Mouse (Mus musculus): ENCODE data around the gene Taf13. TPM values are rescaled to one million over a fixed set of nuclear protein-coding genes. Genes with fewer than 3 reads are reported as not detected.

Gene Taf13
- polyA plus RNA-seq, 2 experiments: 5.1 to 9.2 TPM

DNA sequence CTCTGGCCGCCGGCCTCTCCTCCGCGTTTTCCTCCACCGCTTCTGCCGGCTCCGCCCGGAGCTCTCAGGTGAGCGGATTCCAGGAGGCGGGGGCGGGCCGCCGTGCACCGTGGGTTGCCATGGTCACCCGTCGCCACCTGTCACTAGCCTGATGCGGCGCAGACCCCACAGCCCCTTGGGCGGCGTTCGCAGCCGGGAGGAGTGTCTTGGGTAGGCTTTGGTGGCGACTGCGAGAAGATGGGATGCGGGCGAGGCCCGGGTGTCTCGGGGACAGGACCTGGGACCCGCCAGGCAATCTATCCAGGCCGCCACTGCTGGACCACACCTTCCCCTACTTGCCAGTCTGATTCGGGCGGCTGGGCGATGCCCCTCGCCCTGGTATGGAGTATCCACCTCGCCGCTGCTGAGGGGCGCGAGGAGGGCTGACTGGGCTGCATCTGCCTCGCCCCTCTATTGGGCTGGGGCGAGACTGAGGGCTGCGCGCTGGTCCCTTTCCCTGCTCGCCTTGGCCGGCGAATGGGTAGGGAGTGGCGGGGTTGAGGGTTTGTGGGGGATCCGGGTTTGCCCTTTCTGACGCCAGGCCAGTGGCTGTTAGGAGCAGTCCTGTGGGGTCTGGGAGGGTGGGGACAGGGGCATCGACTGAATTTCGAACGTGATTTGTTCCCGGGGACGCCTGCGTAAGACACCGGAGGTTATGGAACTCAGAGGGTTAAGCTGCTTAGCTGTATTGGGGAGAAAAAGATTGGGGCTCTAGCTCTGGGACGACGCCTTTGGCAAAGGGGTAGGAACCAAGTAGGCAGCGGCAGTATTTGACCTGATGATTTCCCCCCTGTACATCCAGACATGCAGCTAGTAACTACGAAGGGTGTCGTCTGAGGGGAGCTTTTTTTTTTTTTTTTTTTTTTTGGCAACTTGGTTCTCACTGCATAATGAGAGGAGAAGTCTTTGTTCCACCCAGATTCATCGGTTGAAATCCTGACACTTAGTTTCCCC, 20.3 kb downstream of the Taf13 start:
- DNase-seq (ENCODE audit: low read depth in 3 of 3, low spot score in 3 of 3): no peak
- under 1% methylated on average over 57 of the region's 61 CpGs for WGBS (ENCODE audit: insufficient replicate concordance)

DNA sequence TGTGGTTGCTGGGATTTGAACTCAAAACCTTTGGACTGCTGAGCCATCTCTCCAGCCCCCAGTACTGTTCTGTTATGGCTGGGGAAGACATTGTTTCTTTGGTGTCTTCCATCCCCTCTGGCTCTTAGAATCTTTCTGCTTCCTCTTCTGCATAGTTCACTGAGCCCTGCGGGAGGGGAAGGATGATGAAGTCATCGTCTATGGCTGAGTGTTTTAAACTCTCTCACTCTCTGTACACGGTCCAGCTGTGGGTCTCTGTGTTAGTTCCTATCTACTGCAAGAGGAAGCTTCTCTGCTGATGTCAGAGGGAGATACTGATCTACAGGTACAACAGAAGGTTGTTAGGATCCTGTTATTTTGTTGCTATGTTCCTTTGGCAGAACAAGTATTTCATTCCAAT, 37.4 kb downstream of the Taf13 start:
- no peak overlapping the region for H3K4me2 ChIP-seq (ENCODE audit: low read depth)
- ATAC-seq (ENCODE audit: insufficient read depth): no peak
- no peaks in the 10 kb centered on the region for H3K9me3 ChIP-seq (ENCODE audit: control insufficient read depth, low read length)
- no peak for DNase-seq (ENCODE audit: low read depth in 3 of 3, low spot score in 3 of 3)
- no peaks in the 10 kb centered on the region for H3K36me3 ChIP-seq (replicated peaks; ENCODE audit: control insufficient read depth, insufficient read depth, low read depth)
- no peak overlapping the region for H3K27ac ChIP-seq
- H3K4me1 ChIP-seq (replicated peaks; ENCODE audit: control insufficient read depth in 2 of 2, insufficient read depth in 2 of 2, low read length in 1 of 2): no peaks in the 10 kb centered on the region
- no peaks in the 10 kb centered on the region for H3K27me3 ChIP-seq (ENCODE audit: control insufficient read depth, insufficient read depth, low read length)
- no peak overlapping the region for H3K9ac ChIP-seq (replicated peaks)
- 18% methylated on average over 3 of the region's 3 CpGs for whole genome bisulfite sequencing (ENCODE audit: insufficient replicate concordance)
- no peak overlapping the region for H3K4me3 ChIP-seq (ENCODE audit: insufficient read depth in 1 of 2, low read depth in 2 of 2, low read length in 2 of 2)
- TF ChIP-seq EP300 (IDR thresholded peaks at IDR 0.05; ENCODE audit: low read depth) (no peak), CTCF (IDR thresholded peaks at IDR 0.05; ENCODE audit: low read depth) (no peak)

More for the DNA sequence above, 20.3 kb downstream of the Taf13 start:
- no peaks in the 10 kb centered on the region for H3K36me3 ChIP-seq (replicated peaks; ENCODE audit: control insufficient read depth, insufficient read depth, low read depth)
- peak overlapping the region; percentile 98 for H3K4me2 ChIP-seq (ENCODE audit: low read depth)
- ATAC-seq (ENCODE audit: insufficient read depth): no peak; the same call in 1 of the 2 replicates
- H3K4me3 ChIP-seq (ENCODE audit: insufficient read depth in 1 of 2, low read depth in 2 of 2, low read length in 2 of 2): peak overlapping the region; percentile 74 to 77
- H3K4me1 ChIP-seq (replicated peaks; ENCODE audit: control insufficient read depth in 2 of 2, insufficient read depth in 2 of 2, low read length in 1 of 2): peaks cover 6 to 7% of the 10 kb centered on the region in 2 experiments
- H3K9ac ChIP-seq (replicated peaks): peak overlapping the region; percentile 58
- H3K27ac ChIP-seq: peak overlapping the region; percentile 34; the same call in 1 of the 2 replicates
- TF ChIP-seq EP300 (IDR thresholded peaks at IDR 0.05; ENCODE audit: low read depth): no peak
- no peak for TF ChIP-seq CTCF (IDR thresholded peaks at IDR 0.05; ENCODE audit: low read depth)
- H3K27me3 ChIP-seq (ENCODE audit: control insufficient read depth, insufficient read depth, low read length): no peaks in the 10 kb centered on the region
- no peaks in the 10 kb centered on the region for H3K9me3 ChIP-seq (ENCODE audit: control insufficient read depth, low read length)

Small RNAs within 50 kb of the gene (microRNA-seq; reads per million reads assigned to microRNA genes)
- not detected for gene Gm22860

Other genes with a start within 250 kb of the Taf13 start
- 0.17 and 0.20 TPM in 2 replicates for gene Mybphl, start 206.8 kb upstream of the Taf13 start, polyA plus RNA-seq (2012; rRNA removed)
- gene Mybphl, start 206.8 kb upstream of the Taf13 start, polyA plus RNA-seq (2014; fragmentation: Nextera tagmentation; extraction: Ambion mirVana): 0.10 and 0.39 TPM in 2 replicates
- gene Psrc1, start 187.9 kb upstream of the Taf13 start, polyA plus RNA-seq (2012; rRNA removed): 18.3 and 20.3 TPM in 2 replicates
- 12.3 and 15.7 TPM in 2 replicates for gene Psrc1, start 187.9 kb upstream of the Taf13 start, polyA plus RNA-seq (2014; fragmentation: Nextera tagmentation; extraction: Ambion mirVana)
- 0.38 and 0.64 TPM in 2 replicates for gene Celsr2, start 156.1 kb upstream of the Taf13 start, polyA plus RNA-seq (2012; rRNA removed)
- 0.22 and 0.27 TPM in 2 replicates for gene Celsr2, start 156.1 kb upstream of the Taf13 start, polyA plus RNA-seq (2014; fragmentation: Nextera tagmentation; extraction: Ambion mirVana)
- 23.8 and 39.9 TPM in 2 replicates for gene Sars, start 126.5 kb upstream of the Taf13 start, polyA plus RNA-seq (2012; rRNA removed)
- gene Sars, start 126.5 kb upstream of the Taf13 start, polyA plus RNA-seq (2014; fragmentation: Nextera tagmentation; extraction: Ambion mirVana): 76.1 and 81.4 TPM in 2 replicates
- not detected in 2 replicates for gene 1700013F07Rik, start 37.5 kb upstream of the Taf13 start, polyA plus RNA-seq (2012; rRNA removed)
- not detected in 2 replicates for gene 1700013F07Rik, start 37.5 kb upstream of the Taf13 start, polyA plus RNA-seq (2014; fragmentation: Nextera tagmentation; extraction: Ambion mirVana)
- gene 5330417C22Rik, start 35.2 kb upstream of the Taf13 start, polyA plus RNA-seq (2012; rRNA removed): 0.05 and 0.11 TPM in 2 replicates
- gene 5330417C22Rik, start 35.2 kb upstream of the Taf13 start, polyA plus RNA-seq (2014; fragmentation: Nextera tagmentation; extraction: Ambion mirVana): 0.17 TPM in 1 of 2 replicates, not detected in the other
- gene Tmem167b, start 9.2 kb upstream of the Taf13 start, polyA plus RNA-seq (2012; rRNA removed): 2.8 and 3.8 TPM in 2 replicates
- 12.7 and 13.1 TPM in 2 replicates for gene Tmem167b, start 9.2 kb upstream of the Taf13 start, polyA plus RNA-seq (2014; fragmentation: Nextera tagmentation; extraction: Ambion mirVana)
- 1.1 and 1.3 TPM in 2 replicates for gene Wdr47, start 19.6 kb downstream of the Taf13 start, polyA plus RNA-seq (2012; rRNA removed)
- gene Wdr47, start 19.6 kb downstream of the Taf13 start, polyA plus RNA-seq (2014; fragmentation: Nextera tagmentation; extraction: Ambion mirVana): 1.3 and 2.0 TPM in 2 replicates
- 17.7 and 22.7 TPM in 2 replicates for gene Clcc1, start 82.2 kb downstream of the Taf13 start, polyA plus RNA-seq (2012; rRNA removed)
- gene Clcc1, start 82.2 kb downstream of the Taf13 start, polyA plus RNA-seq (2014; fragmentation: Nextera tagmentation; extraction: Ambion mirVana): 38.5 and 45.7 TPM in 2 replicates
- gene Gpsm2, start 150.6 kb downstream of the Taf13 start, polyA plus RNA-seq (2012; rRNA removed): 10.3 and 20.1 TPM in 2 replicates
- 48.6 and 49.4 TPM in 2 replicates for gene Gpsm2, start 150.6 kb downstream of the Taf13 start, polyA plus RNA-seq (2014; fragmentation: Nextera tagmentation; extraction: Ambion mirVana)
- gene Aknad1, start 168.0 kb downstream of the Taf13 start, polyA plus RNA-seq (2012; rRNA removed): 0.70 and 0.88 TPM in 2 replicates
- gene Aknad1, start 168.0 kb downstream of the Taf13 start, polyA plus RNA-seq (2014; fragmentation: Nextera tagmentation; extraction: Ambion mirVana): 0.30 and 0.53 TPM in 2 replicates